Mouse (Mus musculus): ENCODE results near the gene Tcp11.

Gene Tcp11

GRCm38 (mm10) chr17:28080045-28080816 lies at the start of gene Tcp11:
Tcp11 (minus strand) TSS chr17:28080639.
- DNase-seq (ENCODE audit: inconsistent age in 2 of 2, low spot score in 1 of 2): peak; percentile 39 to 42

- no peak for DNase-seq (ENCODE audit: inconsistent age in 2 of 2, low spot score in 1 of 2)
Measured at GRCm38 (mm10) chr17:28129796-28130195, 49.4 kb upstream of the Tcp11 start.

GRCm38 (mm10) chr17:28124368-28124767 lies 43.9 kb upstream of the Tcp11 start:
- DNase-seq (ENCODE audit: inconsistent age in 2 of 2, low spot score in 1 of 2): no peak

- no peak for DNase-seq (ENCODE audit: inconsistent age in 2 of 2, low spot score in 1 of 2)
Measured at GRCm38 (mm10) chr17:28123627-28124026, 43.2 kb upstream of the Tcp11 start.

GRCm38 (mm10) chr17:28122949-28123348 lies 42.5 kb upstream of the Tcp11 start:
- DNase-seq (ENCODE audit: inconsistent age in 2 of 2, low spot score in 1 of 2): no peak

GRCm38 (mm10) chr17:28120460-28120859 lies 40.0 kb upstream of the Tcp11 start:
- DNase-seq (ENCODE audit: inconsistent age in 2 of 2, low spot score in 1 of 2): no peak

- DNase-seq (ENCODE audit: inconsistent age in 2 of 2, low spot score in 1 of 2): peak; percentile 62 to 84
Measured at GRCm38 (mm10) chr17:28117451-28118209, 37.2 kb upstream of the Tcp11 start.

GRCm38 (mm10) chr17:28116335-28116734 lies 35.9 kb upstream of the Tcp11 start:
- no peak for DNase-seq (ENCODE audit: inconsistent age in 2 of 2, low spot score in 1 of 2)

- no peak for DNase-seq (ENCODE audit: inconsistent age in 2 of 2, low spot score in 1 of 2)
Measured at GRCm38 (mm10) chr17:28112266-28112665, 31.8 kb upstream of the Tcp11 start.

GRCm38 (mm10) chr17:28107275-28107674 lies 26.8 kb upstream of the Tcp11 start:
- DNase-seq (ENCODE audit: inconsistent age in 2 of 2, low spot score in 1 of 2): no peak

- DNase-seq (ENCODE audit: inconsistent age in 2 of 2, low spot score in 1 of 2): no peak
Measured at GRCm38 (mm10) chr17:28106352-28106751, 25.9 kb upstream of the Tcp11 start.

- no peak for DNase-seq (ENCODE audit: inconsistent age in 2 of 2, low spot score in 1 of 2)
Measured at GRCm38 (mm10) chr17:28104416-28104815, 24.0 kb upstream of the Tcp11 start.

- no peak for DNase-seq (ENCODE audit: inconsistent age in 2 of 2, low spot score in 1 of 2)
Measured at GRCm38 (mm10) chr17:28101902-28102319, 21.5 kb upstream of the Tcp11 start.

GRCm38 (mm10) chr17:28101284-28101887 lies 20.9 kb upstream of the Tcp11 start:
- DNase-seq (ENCODE audit: inconsistent age in 2 of 2, low spot score in 1 of 2): no peak

GRCm38 (mm10) chr17:28100669-28101068 lies 20.2 kb upstream of the Tcp11 start:
- DNase-seq (ENCODE audit: inconsistent age in 2 of 2, low spot score in 1 of 2): no peak

GRCm38 (mm10) chr17:28099086-28099485 lies 18.6 kb upstream of the Tcp11 start:
- no peak for DNase-seq (ENCODE audit: inconsistent age in 2 of 2, low spot score in 1 of 2)

- DNase-seq (ENCODE audit: inconsistent age in 2 of 2, low spot score in 1 of 2): no peak
Measured at GRCm38 (mm10) chr17:28097308-28097707, 16.9 kb upstream of the Tcp11 start.

GRCm38 (mm10) chr17:28096418-28096817 lies 16.0 kb upstream of the Tcp11 start:
- peak in 1 of 2 experiments; percentile 53 for DNase-seq (ENCODE audit: inconsistent age in 2 of 2, low spot score in 1 of 2)

GRCm38 (mm10) chr17:28093837-28094236 lies 13.4 kb upstream of the Tcp11 start:
- no peak for DNase-seq (ENCODE audit: inconsistent age in 2 of 2, low spot score in 1 of 2)

- DNase-seq (ENCODE audit: inconsistent age in 2 of 2, low spot score in 1 of 2): no peak
Measured at GRCm38 (mm10) chr17:28092297-28092696, 11.9 kb upstream of the Tcp11 start.

- DNase-seq (ENCODE audit: inconsistent age in 2 of 2, low spot score in 1 of 2): no peak
Measured at GRCm38 (mm10) chr17:28088718-28089117, 8.3 kb upstream of the Tcp11 start.

GRCm38 (mm10) chr17:28087430-28087829 lies 7.0 kb upstream of the Tcp11 start:
- DNase-seq (ENCODE audit: inconsistent age in 2 of 2, low spot score in 1 of 2): no peak
